Mouse (Mus musculus) lung, postnatal 0 days (tissue): ENCODE measurements around the gene Tmem229b.

Experiments
- CTCF ChIP-seq: IDR thresholded peaks from 2 replicates; pipeline ENCODE4 v1.5.1; 2016; ENCODE audit warnings: antibody characterized with exemption, mild to moderate bottlenecking
- EP300 ChIP-seq: IDR thresholded peaks from 2 replicates; pipeline ENCODE4 v1.6.1; 2016; ENCODE audit warnings: antibody characterized with exemption, mild to moderate bottlenecking, control low read depth

DNA sequence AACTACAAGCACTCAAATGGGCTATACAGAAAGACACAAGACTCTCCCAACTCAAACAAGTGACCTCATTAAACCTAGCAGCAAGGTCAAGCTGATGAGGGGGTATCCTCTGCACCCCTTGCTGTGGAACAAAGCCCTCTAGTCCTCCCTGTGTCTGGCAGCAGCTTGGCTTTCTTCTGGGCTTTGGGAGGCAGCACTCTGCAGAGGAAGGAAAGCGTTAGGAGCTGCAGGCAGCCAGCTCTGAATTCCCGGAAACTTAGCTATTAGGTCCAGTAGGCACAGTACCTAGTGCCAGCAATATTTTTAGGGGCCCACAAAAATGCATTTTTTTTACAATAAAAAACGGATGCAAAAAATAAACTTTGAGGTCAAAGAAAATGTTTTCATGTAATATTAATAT, 3.1 kb upstream of the Tmem229b start:
- TF ChIP-seq CTCF: no peak
- TF ChIP-seq EP300: no peak
